Mouse (Mus musculus): Measurements from ENCODE around the gene Card14.
"Not testable (repeated sequence)": the region's sequence is repeated elsewhere in the genome, so short reads cannot be mapped to it uniquely, and the experiment has no call there.

Card14 gene

DNA sequence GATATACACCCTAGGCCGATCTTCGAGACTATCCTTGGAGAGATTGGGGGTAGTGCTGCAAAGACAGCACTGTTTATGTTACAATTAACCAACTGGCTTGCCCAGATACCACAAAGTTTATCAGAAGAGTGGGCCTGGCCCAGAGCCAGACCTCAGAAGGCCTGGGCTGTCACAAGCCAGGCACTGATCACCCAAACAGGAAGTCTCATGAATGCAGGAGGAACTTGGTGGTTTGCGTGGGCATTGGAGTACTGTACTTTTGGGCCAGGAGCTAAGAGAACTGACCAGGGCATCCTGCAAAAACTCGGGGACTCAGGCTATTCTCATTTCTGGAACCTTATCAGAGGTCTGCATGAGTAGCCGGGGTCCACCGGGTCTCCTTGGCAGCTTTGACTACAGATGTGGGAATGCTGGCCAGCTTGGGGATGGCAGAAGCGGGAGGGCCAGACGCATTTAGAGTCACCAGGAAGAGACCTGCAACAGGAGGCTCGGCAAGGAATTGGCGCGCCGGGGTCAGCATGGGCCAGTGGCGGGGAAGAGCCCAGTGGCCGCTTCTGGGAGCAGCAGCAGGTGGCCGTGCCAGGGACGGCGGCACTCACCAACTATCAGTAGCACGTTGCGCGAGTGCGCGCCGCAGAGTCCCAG lies 47.4 kb downstream of the Card14 start:
- no peak for DNase-seq (ENCODE audit: extremely low spot score, low read depth, low spot score)

DNA sequence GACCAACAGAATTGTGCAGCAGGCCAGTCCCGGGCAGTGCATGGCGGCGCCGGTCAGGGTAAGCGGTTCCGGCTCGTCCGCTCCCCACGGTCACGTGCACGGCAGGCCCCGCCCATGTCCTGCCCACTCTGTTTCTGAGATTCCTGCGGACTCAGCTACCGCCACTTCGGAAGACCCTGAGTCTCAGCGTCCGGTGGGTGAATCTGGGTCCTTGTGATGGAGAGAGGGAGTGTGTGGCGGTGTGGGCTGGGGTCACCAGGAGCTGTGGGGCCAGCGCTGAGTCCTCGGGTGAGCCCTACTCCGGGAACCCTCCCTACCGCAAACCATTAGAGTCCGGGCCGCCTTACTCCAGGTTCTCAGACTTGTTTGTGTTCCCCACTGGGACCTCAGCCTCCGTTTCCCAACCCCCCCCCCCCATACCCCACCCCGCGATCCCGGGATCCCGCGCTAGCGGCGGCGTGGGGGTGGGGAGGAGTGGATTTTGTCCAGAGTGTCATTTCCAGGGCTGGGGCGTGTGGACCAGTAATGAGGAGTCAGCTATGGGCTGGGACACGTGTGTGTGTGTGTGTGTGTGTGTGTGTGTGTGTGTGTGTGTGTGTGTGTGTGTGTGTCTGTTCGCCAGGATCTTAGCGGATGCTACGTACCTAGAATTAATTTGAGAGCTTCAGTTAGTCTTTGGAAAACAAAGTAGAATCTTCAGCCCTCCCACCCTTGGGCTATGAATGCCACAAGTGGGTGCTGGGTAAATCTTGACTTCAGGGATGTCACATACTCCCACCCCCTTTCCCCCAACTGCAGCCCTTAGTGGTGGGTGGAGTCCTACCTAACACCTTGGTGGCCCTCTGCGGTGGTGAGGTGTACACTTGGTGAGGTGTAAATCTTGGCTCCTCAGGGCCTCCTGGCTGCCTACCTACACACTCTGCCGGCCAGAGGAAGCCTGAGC lies 48.1 kb downstream of the Card14 start, which contains the start of the genes Sgsh and Slc26a11:
Gene Sgsh (minus strand): TSS at position 94 of the 943 bp plus-strand sequence.
Gene Slc26a11 (plus strand): TSS at position 115 of the 943 bp plus-strand sequence.
- DNase-seq (ENCODE audit: extremely low spot score, low read depth, low spot score) = peak; percentile 37

DNA sequence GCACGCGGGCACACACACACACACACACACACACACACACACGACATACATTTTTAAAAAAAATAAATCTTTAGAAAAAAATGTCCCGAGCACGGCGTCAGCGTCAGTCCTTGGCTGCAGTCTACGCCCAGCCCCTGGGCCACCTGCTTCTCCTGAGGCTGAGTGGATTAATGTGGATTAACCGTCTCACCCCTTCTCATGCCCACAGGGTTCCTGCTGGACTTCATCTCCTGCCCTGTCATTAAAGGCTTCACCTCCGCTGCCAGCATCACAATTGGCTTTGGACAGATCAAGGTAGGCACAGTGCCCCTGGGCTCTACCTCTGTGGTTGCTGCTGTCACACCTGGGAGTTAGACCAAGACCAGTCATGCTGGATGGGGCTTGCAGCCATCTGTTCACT lies 51.5 kb downstream of the Card14 start:
- no peak for DNase-seq (ENCODE audit: extremely low spot score, low read depth, low spot score)

DNA sequence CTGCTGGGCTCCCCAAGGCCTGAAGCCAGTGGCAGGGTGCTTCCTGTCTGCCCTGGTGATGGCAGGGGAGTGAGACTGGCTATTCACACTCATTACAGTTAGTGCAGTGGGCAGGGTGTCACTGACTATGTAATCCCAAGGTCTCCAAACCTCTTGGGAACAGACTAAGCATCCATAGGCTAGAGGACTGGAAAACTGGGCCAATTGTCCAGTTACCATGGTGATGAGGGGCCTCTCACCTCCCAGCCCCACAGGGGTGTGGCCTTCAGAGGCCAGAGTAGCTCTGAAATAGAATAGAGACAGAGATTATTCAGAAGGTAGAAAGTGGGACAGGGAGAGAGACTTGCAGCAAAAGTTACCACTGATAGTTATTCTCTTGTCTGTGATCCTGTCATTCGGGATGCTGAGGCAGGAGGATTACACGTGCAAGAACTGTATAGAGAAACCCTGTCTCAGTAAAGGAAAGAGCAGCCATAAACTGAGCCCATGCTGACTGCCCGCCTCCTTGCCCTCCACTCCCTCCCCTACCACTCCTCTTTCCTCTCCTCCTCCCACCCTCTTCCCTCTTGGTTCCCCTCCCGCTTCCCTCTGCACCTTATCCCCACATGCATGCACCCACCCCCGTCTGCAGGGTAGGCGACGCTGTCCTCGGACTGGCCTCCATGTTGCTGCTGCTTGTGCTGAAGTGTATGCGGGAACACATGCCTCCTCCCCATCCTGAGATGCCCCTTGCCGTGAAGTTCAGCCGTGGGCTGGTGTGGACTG lies 55.4 kb downstream of the Card14 start:
- DNase-seq (ENCODE audit: extremely low spot score, low read depth, low spot score) = no peak

DNA sequence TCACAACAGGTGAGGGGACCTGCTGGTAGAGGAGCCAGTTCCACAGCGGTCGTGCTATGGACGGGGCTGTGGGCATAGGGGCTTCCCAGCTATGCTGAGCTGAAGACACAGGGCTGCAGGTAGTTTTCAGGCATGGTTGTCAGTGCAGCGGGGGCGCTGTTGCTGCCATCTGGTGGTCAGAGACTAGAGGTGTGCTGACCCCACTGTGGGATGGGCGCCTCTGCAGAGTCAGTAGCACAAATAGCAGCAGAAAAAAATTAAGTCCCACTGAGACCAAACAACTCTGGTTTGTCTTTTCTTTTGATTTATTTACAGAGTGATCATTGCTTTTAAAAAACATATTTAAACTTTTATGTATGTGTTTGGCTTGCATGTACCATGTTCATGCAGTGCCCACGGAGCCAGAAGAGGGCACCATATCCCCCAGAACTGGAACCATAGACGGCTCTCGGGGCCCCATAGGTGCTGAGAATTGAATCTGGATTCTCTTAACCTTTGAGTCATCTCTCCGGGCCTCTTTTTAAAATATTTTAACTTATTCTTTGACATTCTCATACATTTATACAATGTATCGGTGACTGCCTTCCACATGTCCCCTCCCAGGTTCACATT lies 56.1 kb downstream of the Card14 start:
- peak; percentile 44 for DNase-seq (ENCODE audit: extremely low spot score, low read depth, low spot score)

DNA sequence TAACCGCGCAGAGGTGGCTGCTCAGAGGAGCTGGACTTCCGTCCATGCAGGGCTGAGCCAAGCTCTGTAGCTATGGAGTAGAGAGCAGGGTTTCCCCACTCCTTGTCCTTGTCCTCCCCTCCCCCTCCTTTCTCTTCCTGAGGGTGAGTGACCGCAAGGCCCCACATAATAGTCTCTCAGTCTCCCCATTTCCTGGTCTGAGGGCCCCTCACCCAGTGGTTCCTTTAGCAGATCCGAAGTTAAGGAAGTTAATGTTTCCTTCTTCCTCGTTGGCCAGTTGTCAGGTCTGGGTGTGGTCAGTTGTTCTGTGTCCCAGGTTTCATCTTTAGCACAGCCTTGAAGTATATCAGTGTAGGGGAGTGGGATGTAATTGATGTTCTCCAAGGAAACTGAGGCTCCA lies 67.9 kb downstream of the Card14 start:
- DNase-seq (ENCODE audit: extremely low spot score, low read depth, low spot score) = no peak

DNA sequence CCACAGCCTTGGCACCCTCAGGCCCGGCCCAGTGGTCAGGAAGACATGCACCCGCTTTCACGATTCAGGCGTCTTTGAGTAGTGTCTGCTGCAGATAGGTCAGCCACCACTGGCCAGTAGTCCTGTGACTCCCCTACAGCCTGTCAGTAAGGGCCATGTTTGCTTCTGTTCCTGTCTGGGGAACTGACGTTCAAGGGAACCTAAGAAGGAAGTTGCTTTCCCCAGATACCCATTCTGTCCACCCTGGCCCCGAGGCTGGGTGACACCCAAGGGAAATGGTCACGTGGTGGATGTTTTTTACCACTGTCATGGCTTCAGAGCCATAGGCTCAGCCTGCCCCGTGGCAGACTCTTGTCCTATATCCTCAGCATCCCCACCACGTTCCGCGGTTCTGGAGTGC lies 69.8 kb downstream of the Card14 start:
- DNase-seq (ENCODE audit: extremely low spot score, low read depth, low spot score) = no peak

DNA sequence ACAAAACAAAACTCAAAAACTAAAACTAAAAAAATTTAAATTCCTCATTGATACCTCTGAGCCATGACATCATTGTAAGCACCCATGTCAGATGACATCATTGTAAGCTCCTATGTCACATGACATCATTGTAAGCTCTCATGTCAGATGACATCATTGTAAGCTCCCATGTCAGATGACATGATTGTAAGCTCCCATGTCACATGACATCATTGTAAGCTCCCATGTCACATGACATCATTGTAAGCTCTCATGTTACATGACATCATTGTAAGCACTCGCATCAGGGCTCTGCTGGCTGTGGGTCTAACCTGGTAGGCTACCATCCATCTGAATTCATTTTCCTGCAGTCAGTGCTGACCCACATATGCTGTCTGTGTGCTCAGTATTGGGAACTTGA lies 71.0 kb downstream of the Card14 start:
- DNase-seq (ENCODE audit: extremely low spot score, low read depth, low spot score) = no peak

DNA sequence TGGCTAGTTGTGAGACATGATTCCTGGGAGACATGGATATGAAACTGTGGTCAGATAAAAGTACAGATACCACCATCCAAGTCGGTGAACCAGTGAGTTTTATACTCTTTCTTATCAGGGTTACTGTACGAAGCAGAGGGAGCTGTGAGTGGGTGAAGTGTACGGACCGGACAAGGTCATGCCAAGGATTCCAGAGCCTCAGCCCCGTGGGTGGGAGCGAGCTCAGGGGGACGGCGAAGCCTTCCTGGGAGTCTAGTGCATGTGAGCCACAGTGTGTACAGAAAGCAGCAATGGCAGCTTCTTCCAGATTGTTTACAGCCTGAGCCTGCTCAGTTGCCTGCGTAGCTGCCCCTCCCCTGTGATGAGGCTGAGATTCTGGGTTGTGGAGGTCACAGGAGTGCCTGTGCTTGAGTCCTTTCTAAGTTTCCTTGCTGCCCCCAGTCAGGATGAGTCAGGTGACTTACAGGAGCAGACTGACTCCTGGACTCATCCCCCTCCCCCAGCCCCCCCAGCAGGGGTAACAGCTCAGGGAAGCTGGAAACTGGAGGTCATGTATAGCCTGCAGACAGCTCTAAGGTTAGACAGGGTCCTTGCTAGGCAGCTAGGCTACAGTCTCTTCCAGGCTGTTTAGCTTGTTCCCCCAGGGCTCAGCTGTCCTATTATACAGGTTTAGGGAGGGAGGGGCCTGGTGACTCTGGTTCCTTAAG lies 74.2 kb downstream of the Card14 start:
- DNase-seq (ENCODE audit: extremely low spot score, low read depth, low spot score) = no peak

DNA sequence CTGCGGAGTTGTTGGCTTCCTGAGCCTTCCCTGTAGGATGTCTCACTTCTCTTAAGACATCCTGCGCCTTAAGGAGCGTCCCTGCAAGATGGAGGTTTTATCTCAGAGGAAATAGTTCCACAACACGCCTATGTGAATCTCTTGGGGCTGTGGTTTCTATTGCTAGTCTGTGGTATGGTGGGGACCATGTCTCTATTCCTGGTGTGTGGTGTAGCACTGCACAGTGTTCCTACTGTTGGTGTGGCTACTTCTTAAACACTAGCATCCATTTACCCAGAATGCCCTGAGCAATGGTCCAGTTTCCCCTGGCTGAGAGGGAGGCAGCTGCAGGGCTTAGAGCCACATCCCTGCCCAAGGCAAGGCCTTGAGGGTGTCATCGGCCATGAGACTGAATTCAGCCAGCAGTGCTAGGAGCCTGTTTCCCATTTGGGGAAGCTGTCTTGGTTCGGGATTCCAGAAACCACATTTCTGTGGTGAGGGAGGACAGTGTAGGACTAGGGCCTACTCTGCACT lies 74.8 kb downstream of the Card14 start:
- DNase-seq (ENCODE audit: extremely low spot score, low read depth, low spot score) = no peak

DNA sequence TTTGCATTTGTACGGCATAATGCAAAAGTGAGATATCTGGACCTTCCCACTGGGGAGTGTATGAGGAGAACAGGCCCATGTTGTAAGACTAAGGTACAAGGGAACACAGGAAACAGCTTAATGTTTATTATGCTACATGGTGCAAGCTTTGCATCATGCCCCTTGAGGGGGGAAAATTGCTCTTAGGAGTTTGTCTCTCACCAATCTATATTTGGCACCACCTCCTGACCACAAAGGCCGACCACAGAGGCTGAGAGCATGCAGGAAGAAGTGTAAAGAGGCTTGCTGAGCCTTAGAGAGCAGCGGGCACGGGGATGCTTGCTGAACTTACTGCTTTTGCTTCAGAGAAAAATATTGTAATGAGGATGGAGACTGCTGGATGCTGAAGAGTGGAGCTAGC lies 77.3 kb downstream of the Card14 start:
- no peak for DNase-seq (ENCODE audit: extremely low spot score, low read depth, low spot score)

DNA sequence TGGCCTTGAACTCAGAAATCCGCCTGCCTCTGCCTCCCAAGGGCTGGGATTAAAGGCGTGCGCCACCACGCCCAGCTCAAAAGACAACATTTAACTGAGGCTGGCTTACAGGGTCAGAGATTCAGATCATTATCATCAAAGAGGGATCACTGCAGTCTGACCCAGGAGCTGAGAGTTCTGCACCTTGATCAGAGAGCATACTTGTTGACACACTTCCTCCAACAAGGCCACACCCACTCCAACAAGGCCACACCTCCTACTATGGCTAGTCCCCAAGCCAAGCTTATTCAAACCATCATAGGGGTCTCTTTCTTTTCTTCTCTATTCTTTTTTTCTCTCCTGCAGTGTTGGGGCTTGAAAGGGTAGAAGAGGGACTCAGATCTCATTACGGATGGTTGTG lies 78.7 kb downstream of the Card14 start:
- DNase-seq (ENCODE audit: extremely low spot score, low read depth, low spot score) = no peak

DNA sequence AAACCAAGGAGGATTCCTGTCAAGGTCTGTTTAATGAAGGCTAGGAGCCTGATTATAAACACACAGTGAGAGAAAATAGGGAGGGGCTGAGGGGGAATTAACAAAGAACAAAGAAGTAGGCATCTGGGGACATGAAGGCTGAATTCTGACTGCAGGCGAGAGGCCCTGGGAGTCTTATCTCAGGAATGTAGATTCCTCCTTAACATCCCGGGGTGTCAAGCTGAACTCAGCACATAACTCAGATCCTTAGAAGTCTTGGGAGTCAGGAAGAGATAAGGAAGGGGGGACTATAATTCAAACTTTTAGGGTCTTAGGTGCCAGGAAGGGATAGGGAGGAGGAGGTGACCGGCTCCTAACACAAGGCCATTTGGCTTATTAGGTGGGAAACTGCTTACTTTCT lies 79.7 kb downstream of the Card14 start:
- DNase-seq (ENCODE audit: extremely low spot score, low read depth, low spot score) = not testable (repeated sequence)

DNA sequence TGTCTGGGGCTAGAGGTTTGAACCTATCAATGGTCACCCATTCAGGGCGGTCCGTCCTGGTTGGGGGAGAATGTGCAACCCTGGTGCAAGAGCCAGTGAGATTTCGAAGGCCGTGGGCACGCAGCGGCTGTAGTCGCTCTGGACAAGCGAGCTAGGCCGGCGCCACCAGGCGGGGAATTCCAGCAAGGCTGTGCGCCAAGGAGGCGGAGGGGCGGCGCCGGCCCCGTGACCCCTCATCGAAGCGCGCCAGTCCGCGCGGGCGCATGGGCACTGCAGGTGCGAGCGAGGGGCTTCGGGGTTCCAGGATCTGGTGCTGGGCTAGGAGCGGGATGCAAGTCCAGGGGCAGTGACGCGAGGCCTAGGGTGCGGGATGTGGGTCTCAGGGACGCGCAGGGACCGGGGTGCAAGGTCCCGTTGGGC lies 82.3 kb downstream of the Card14 start:
- DNase-seq (ENCODE audit: extremely low spot score, low read depth, low spot score) = peak; percentile 44

DNA sequence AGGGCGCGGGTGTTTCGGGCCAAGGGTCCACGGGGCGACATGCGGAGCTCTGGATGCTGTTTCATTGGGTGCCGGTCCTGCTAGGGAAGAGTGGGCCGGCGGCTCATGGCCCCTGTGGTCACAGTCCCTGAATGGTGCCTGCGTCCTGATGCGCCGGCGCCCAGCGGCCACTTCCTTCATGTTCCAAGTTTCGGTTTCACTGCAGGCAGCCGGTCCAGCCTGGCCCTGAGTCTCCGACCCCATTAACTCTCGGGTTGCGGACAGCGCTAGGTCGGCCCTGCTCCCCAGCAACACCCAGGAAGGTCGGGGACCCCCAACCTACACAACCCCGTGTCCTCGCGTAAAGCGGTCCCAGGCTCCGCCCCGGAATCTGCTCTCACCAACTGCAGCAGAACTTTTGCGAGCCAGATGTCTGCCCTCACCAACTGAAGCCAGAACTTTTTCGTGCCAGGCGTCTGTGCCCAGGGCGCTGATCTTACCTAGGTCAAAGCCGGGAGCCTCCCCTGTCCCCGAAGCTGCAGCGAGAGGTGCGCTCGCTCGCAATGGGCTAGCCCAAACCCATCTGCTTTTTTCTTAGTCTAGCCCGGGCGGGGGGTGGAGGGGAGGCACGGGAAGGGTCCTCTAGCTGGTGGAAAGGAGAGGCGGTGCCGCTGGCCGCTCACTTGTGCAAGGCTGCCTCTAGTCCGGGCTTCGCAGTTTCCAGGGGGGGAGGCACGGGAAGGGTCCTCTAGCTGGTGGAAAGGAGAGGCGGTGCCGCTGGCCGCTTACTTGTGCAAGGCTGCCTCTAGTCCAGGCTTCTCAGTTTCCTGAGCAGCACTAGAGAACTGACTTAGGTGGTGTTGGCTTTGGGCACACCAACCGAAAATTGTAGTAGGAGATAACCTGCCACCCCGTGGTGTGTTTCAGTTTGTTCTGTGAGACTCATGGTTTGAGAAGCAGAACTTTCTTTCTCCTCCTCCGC lies 83.0 kb downstream of the Card14 start:
- DNase-seq (ENCODE audit: extremely low spot score, low read depth, low spot score) = no peak

DNA sequence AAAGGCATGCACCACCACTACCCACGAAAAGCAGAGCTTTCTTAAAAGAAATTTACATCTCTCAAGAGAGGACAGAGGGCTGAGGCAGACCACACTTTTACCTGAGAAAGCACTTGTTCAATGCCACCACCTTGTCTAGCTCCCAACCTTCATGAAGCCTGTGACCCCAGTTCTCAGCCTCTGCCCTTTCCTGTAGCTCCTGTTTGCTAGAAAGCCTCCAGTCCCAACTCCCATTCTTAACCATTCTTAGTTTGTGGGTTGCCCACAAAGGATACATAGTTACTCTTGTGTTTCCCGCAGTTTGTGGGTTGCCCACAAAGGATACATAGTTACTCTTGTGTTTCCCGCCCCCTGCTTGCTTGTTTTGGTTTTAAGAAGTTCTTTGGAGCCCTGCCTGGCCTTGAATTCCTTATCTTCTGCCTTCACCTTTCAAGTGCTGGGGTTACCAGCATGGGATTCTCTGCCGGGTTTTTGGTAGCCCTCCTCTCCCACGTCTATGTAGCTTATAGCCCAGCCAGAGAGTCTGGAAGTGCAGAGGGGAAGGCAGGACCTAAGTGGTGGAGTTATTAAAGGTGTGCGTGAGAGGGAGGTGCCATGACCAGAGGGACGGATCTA lies 83.9 kb downstream of the Card14 start:
- DNase-seq (ENCODE audit: extremely low spot score, low read depth, low spot score) = no peak

DNA sequence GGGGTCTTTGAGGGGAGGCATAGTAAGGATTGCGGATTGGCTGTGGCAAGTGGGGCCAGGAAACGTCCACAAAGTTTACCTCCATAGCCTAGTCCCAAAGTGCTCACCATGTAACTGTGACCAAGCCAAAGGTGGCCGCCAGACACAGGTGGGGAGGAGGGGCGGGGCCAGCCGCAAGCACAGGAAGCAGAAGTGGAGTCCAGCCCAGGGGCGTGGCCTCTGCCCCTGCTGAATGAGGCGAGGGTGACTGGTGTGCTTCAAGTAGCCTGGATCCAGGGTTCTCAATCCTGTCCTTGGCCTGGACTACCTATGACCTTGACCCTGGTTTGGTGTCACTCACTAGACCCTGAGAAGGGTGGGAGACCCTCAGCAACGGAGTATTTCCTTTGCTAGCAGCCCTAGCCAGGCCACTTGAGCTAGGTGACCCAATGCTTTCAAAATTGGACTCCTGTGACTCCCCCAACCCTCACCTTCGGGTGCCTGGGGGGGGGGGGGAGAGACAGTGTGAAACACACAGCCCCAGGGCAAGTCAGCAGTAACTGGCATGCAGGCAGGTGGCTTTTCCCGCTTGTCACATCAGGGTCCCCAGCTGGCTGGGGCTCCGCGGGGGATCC lies 84.5 kb downstream of the Card14 start:
- no peak for DNase-seq (ENCODE audit: extremely low spot score, low read depth, low spot score)

DNA sequence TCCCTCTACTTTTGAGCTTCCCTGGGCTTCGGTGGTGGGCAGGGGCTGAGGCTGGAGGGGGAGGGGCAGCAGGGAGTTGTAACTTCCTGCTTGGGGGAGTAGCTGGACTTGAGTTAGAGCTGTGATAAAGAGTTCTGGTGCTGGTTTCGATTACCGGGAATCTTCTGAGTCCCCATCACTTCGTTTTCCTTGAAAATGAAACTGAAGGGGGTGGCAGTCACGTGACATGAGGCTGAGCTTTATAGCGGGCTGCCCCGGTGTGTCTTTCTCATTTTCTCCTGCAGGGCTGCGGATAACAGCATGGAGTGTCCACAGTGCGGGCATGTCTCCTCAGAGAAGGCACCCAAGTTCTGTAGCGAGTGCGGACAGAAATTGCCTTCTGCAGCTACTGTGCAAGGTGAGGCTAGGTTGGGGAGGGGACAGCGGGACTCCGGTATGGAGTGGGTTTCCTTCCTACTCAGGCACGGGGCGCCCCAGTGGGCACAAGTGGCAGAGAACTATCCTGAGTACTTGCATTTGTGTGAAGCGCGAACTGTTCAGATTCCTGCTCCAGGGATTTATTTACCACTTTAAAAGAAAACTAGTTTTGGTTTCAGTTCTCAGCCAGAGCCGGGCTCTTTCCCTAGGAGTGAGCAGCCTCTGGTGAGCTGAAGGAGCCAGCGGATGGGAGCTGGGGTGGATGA lies 85.4 kb downstream of the Card14 start, which contains the start of gene Rnf213:
Gene Rnf213 (plus strand): TSS at position 301 of the 683 bp plus-strand sequence.
- DNase-seq (ENCODE audit: extremely low spot score, low read depth, low spot score) = peak; percentile 30
